Mouse (Mus musculus) embryonic facial prominence, embryonic 14.5 days (tissue): Measurements from ENCODE around the gene Gm17324. TPM values are rescaled to one million over a fixed set of nuclear protein-coding genes. Genes with fewer than 3 reads are reported as not detected.
A peak's percentile ranks its signal among the peaks of the same experiment; 100 is the strongest.

ENCODE experiments used
- ATAC-seq: fragments of 200-750 bp; cut with Nextera tagmentation; 2 replicates; pipeline ENCODE4 v1.8.0; 2017; ENCODE audit warnings: low read depth, moderate number of reproducible peaks, moderate TSS enrichment
- DNase-seq: peaks from one replicate; pipeline ENCODE4 v3.0.0-alpha.2; 2015; ENCODE audit warnings: low spot score
- H3K27ac ChIP-seq: fragments of 300-500 bp; sonication (generic); replicated peaks from 2 replicates; pipeline ENCODE4 v1.5.1; 2014; ENCODE audit warnings: low read depth, mild to moderate bottlenecking, low read length, moderate library complexity
- H3K27me3 ChIP-seq: fragments of 300-500 bp; sonication (generic); replicated peaks from 2 replicates; pipeline ENCODE4 v1.6.1; 2014; ENCODE audit warnings: low read length; ENCODE audit not compliant: control insufficient read depth, insufficient read depth
- H3K36me3 ChIP-seq: fragments of 300-500 bp; sonication (generic); 2 replicates; pipeline ENCODE4 v1.6.1; 2014; ENCODE audit warnings: low read length, mixed read lengths; ENCODE audit not compliant: control insufficient read depth, insufficient read depth
- H3K4me1 ChIP-seq: fragments of 300-500 bp; sonication (generic); 2 replicates; pipeline ENCODE4 v1.6.1; 2014; ENCODE audit warnings: antibody characterized with exemption, low read length; ENCODE audit not compliant: control insufficient read depth, insufficient read depth
- H3K4me2 ChIP-seq: fragments of 300-500 bp; sonication (generic); 2 replicates; pipeline ENCODE4 v1.6.1; 2014; ENCODE audit warnings: low read depth, mild to moderate bottlenecking, low read length, moderate library complexity, mixed read lengths
- H3K4me3 ChIP-seq: fragments of 300-500 bp; sonication (generic); 2 replicates; pipeline ENCODE4 v1.5.1; 2014; ENCODE audit warnings: low read depth, mild to moderate bottlenecking, low read length
- H3K9ac ChIP-seq: fragments of 300-500 bp; sonication (generic); 2 replicates; pipeline ENCODE4 v1.6.1; 2014; ENCODE audit warnings: low read depth, mild to moderate bottlenecking, low read length, moderate library complexity, mixed read lengths
- H3K9me3 ChIP-seq: fragments of 300-500 bp; sonication (generic); 2 replicates; pipeline ENCODE4 v1.6.1; 2016; ENCODE audit warnings: low read length; ENCODE audit not compliant: control insufficient read depth
- WGBS: fragments of 180-500 bp; shearing (Covaris S2); extraction: QIAGEN DNeasy Blood & Tissue Kit; methylation state at CpG from one replicate; pipeline ENCODE4 v1.1.7; 2014; 5-methylcytosine and 5-hydroxymethylcytosine counted together
- microRNA-seq: library from miRNA; unstranded; fragments of <30 nt; microRNA quantifications from one replicate; pipeline ENCODE4, GENCODE M21; 2016; ENCODE audit warnings: borderline number of aligned reads
- polyA plus RNA-seq: library from polyadenylated mRNA; unstranded; fragments of >200 nt; fragmentation: Nextera tagmentation; extraction: Ambion mirVana; gene quantifications from 2 replicates; pipeline ENCODE4 v1.2.1, GENCODE M21; 2014

The Gm17324 gene
- polyA plus RNA-seq, 1 experiment from 2014 or later: 0.71 TPM

- DNase-seq (no peak), ATAC-seq (no peak)
- Histone ChIP-seq H3K9ac (no peak overlapping the region), H3K4me2 (no peak overlapping the region), H3K27ac (no peak overlapping the region), H3K36me3 (no peaks in the 10 kb centered on the region), H3K27me3 (no peaks in the 10 kb centered on the region), H3K4me1 (no peaks in the 10 kb centered on the region), H3K9me3 (no peaks in the 10 kb centered on the region), H3K4me3 (no peak overlapping the region)
- 75% methylated on average over 6 of the region's 6 CpGs for WGBS
These were observed 20.4 kb downstream of the Gm17324 start for GRCm38 (mm10) chr9:78428185-78428584.

GRCm38 (mm10) chr9:78427362-78427781 is 21.2 kb downstream of the Gm17324 start:
- Histone ChIP-seq H3K4me2 (peak overlapping the region; percentile 63), H3K27ac (no peak overlapping the region)
- no peak for ATAC-seq

GRCm38 (mm10) chr9:78401596-78401995 is 47.0 kb downstream of the Gm17324 start:
- no peak overlapping the region for H3K9ac ChIP-seq
- no peak overlapping the region for H3K4me3 ChIP-seq
- no peak for ATAC-seq
- no peak overlapping the region for H3K27ac ChIP-seq
- no peaks in the 10 kb centered on the region for H3K9me3 ChIP-seq
- H3K36me3 ChIP-seq: no peaks in the 10 kb centered on the region
- WGBS: 86% methylated on average over 7 of the region's 7 CpGs
- peaks cover 21% of the 10 kb centered on the region for H3K27me3 ChIP-seq
- no peaks in the 10 kb centered on the region for H3K4me1 ChIP-seq
- no peak for DNase-seq
- no peak overlapping the region for H3K4me2 ChIP-seq

More at GRCm38 (mm10) chr9:78427362-78427781, 21.2 kb downstream of the Gm17324 start:
- H3K36me3 ChIP-seq: no peaks in the 10 kb centered on the region
- peak overlapping the region; percentile 36 for H3K4me3 ChIP-seq
- peak overlapping the region; percentile 56 for H3K9ac ChIP-seq
- no peak for DNase-seq
- no peaks in the 10 kb centered on the region for H3K27me3 ChIP-seq
- 28% methylated on average over 22 of the region's 27 CpGs for WGBS
- no peaks in the 10 kb centered on the region for H3K4me1 ChIP-seq
- H3K9me3 ChIP-seq: no peaks in the 10 kb centered on the region

GRCm38 (mm10) chr9:78400570-78400969 is 48.0 kb downstream of the Gm17324 start:
- 76% methylated on average over 5 of the region's 5 CpGs for whole genome bisulfite sequencing

More at GRCm38 (mm10) chr9:78400570-78400969, 48.0 kb downstream of the Gm17324 start:
- Histone ChIP-seq H3K27ac (no peak overlapping the region), H3K4me3 (no peak overlapping the region), H3K27me3 (peaks cover 32% of the 10 kb centered on the region), H3K9me3 (no peaks in the 10 kb centered on the region), H3K4me2 (no peak overlapping the region), H3K4me1 (no peaks in the 10 kb centered on the region), H3K9ac (no peak overlapping the region), H3K36me3 (no peaks in the 10 kb centered on the region)
- ATAC-seq (no peak), DNase-seq (no peak)

Small RNA genes lying within 50 kb of the gene (microRNA-seq; reads per million reads assigned to microRNA genes)
- gene Gm26377: not detected

Other genes starting within 250 kb of the Gm17324 start
- 1.00 and 2.6 TPM in 2 replicates for gene Gsta1, start 218.1 kb downstream of the Gm17324 start, polyA plus RNA-seq
- 0.60 and 2.0 TPM in 2 replicates for gene Gm3776, start 191.7 kb downstream of the Gm17324 start, polyA plus RNA-seq
- not detected in 2 replicates for gene Gm10639, start 158.9 kb downstream of the Gm17324 start, polyA plus RNA-seq
- not detected in 2 replicates for gene Omt2a, start 134.0 kb downstream of the Gm17324 start, polyA plus RNA-seq
- not detected in 2 replicates for gene Omt2b, start 121.2 kb downstream of the Gm17324 start, polyA plus RNA-seq
- gene Gsta2, start 93.0 kb downstream of the Gm17324 start, polyA plus RNA-seq: 4.9 and 5.5 TPM in 2 replicates
- gene Dppa5a, start 80.6 kb downstream of the Gm17324 start, polyA plus RNA-seq: 0.37 TPM in 1 of 2 replicates, not detected in the other
- 3.1 and 3.7 TPM in 2 replicates for gene Ooep, start 70.1 kb downstream of the Gm17324 start, polyA plus RNA-seq
- gene Ddx43, start 53.0 kb downstream of the Gm17324 start, polyA plus RNA-seq: 0.30 and 0.32 TPM in 2 replicates
- gene Cgas, start 5.5 kb downstream of the Gm17324 start, polyA plus RNA-seq: 2.8 TPM in 2 replicates
- 21.4 and 22.1 TPM in 2 replicates for gene Mto1, start 578 bp downstream of the Gm17324 start, polyA plus RNA-seq
- 5,674 and 6,022 TPM in 2 replicates for gene Eef1a1, start 40.4 kb upstream of the Gm17324 start, polyA plus RNA-seq
- 13.1 and 15.4 TPM in 2 replicates for gene Slc17a5, start 139.3 kb upstream of the Gm17324 start, polyA plus RNA-seq
- gene Cd109, start 166.8 kb upstream of the Gm17324 start, polyA plus RNA-seq: 18.6 and 20.3 TPM in 2 replicates